Mouse (Mus musculus) liver, embryonic 16.5 days (tissue): Measurements from ENCODE around the gene Phf20. TPM values are rescaled to one million over a fixed set of nuclear protein-coding genes. Genes with fewer than 3 reads are reported as not detected.

ENCODE experiments used
- ATAC-seq: fragments of 200-750 bp; cut with Nextera tagmentation; 2 replicates; pipeline ENCODE4 v1.8.0; 2017; ENCODE audit warnings: low read depth, mild to moderate bottlenecking, moderate number of reproducible peaks, moderate library complexity
- H3K27ac ChIP-seq: fragments of 300-500 bp; sonication (generic); 2 replicates; pipeline ENCODE4 v1.5.1; 2014; ENCODE audit warnings: mild to moderate bottlenecking, low read length
- H3K27me3 ChIP-seq: fragments of 300-500 bp; sonication (generic); 2 replicates; pipeline ENCODE4 v1.6.1; 2014; ENCODE audit warnings: low read depth, low read length, mixed read lengths; ENCODE audit not compliant: control insufficient read depth, insufficient read depth
- H3K36me3 ChIP-seq: fragments of 300-500 bp; sonication (generic); 2 replicates; pipeline ENCODE4 v1.6.1; 2014; ENCODE audit warnings: mild to moderate bottlenecking; ENCODE audit not compliant: control insufficient read depth, insufficient read depth
- H3K4me1 ChIP-seq: fragments of 300-500 bp; sonication (generic); 2 replicates; pipeline ENCODE4 v1.6.1; 2014; ENCODE audit warnings: low read depth, low read length, mixed read lengths; ENCODE audit not compliant: control insufficient read depth
- H3K4me2 ChIP-seq: fragments of 300-500 bp; sonication (generic); 2 replicates; pipeline ENCODE4 v1.6.1; 2014; ENCODE audit warnings: low read depth, low read length, mixed read lengths
- H3K4me3 ChIP-seq: fragments of 300-500 bp; sonication (generic); 2 replicates; pipeline ENCODE4 v1.5.1; 2014; ENCODE audit warnings: low read depth, mild to moderate bottlenecking, low read length
- H3K9ac ChIP-seq: fragments of 300-500 bp; sonication (generic); 2 replicates; pipeline ENCODE4 v1.6.1; 2014; ENCODE audit warnings: low read depth, low read length
- H3K9me3 ChIP-seq: fragments of 300-500 bp; sonication (generic); replicated peaks from 2 replicates; pipeline ENCODE4 v1.6.1; 2016; ENCODE audit warnings: low read length; ENCODE audit not compliant: control insufficient read depth
- WGBS: fragments of 180-500 bp; shearing (Covaris S2); extraction: QIAGEN DNeasy Blood & Tissue Kit; methylation state at CpG from one replicate; pipeline ENCODE4 v1.1.7; 2014; ENCODE audit not compliant: insufficient replicate concordance; 5-methylcytosine and 5-hydroxymethylcytosine counted together
- polyA plus RNA-seq: library from polyadenylated mRNA; unstranded; fragments of >200 nt; fragmentation: Nextera tagmentation; extraction: Ambion mirVana; gene quantifications from 2 replicates; pipeline ENCODE4 v1.2.1, GENCODE M21; 2015

The Phf20 gene
- polyA plus RNA-seq, 1 experiment from 2014 or later: 13.8 TPM

- H3K9me3 ChIP-seq: 0 out of 2 replicates have a peak, but pooled peaks cover 2% of the 10 kb centered on the region
- no peak for ATAC-seq
- H3K9ac ChIP-seq: no peak overlapping the region
- peaks cover 2% of the 10 kb centered on the region; the same call in 1 of the 2 replicates for H3K36me3 ChIP-seq
- WGBS: 76% methylated on average over 5 of the region's 5 CpGs
- H3K4me2 ChIP-seq: peak overlapping the region; percentile 89
- H3K4me3 ChIP-seq: no peak overlapping the region
- peaks cover 9% of the 10 kb centered on the region for H3K4me1 ChIP-seq
- H3K27me3 ChIP-seq: no peaks in the 10 kb centered on the region
- H3K27ac ChIP-seq: no peak overlapping the region
These were observed 114.7 kb downstream of the Phf20 start for GRCm38 (mm10) chr2:156310945-156311344.

GRCm38 (mm10) chr2:156311441-156311840 lies 115.2 kb downstream of the Phf20 start:
- peaks cover 2% of the 10 kb centered on the region; the same call in 1 of the 2 replicates for H3K36me3 ChIP-seq
- WGBS: 18% methylated on average over 8 of the region's 8 CpGs
- peak overlapping the region; percentile 94 for H3K9ac ChIP-seq
- H3K4me2 ChIP-seq: peak overlapping the region; percentile 89
- peak overlapping the region; percentile 97 for H3K27ac ChIP-seq
- H3K4me3 ChIP-seq: peak overlapping the region; percentile 94
- 0 out of 2 replicates have a peak, but pooled peaks cover 2% of the 10 kb centered on the region for H3K9me3 ChIP-seq
- ATAC-seq: no peak
- peaks cover 9% of the 10 kb centered on the region for H3K4me1 ChIP-seq
- H3K27me3 ChIP-seq: no peaks in the 10 kb centered on the region

DNA sequence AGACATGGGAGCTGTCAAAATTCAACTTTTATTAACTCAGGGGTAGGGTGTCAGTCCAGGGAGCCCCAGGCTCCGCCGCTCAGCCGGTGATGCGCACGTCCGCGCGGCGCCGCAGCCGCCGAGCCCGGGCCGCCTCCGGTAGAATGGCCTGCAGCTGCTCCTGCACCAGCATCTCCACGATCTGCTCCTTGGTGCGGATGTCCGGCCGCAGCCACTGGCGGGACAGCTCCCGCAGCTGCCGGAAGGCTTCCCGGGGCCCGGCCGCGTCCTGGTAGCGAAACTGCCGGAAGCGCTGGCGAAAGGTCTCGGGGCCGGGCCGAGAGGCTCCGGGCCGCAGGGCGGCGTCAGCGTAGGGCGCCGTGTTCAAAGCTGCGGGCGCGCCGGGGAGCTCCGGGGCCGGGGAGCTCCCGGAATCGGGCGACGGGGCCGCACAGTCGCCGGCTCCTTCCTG lies 115.6 kb downstream of the Phf20 start:
- H3K9me3 ChIP-seq: 0 out of 2 replicates have a peak, but pooled peaks cover 2% of the 10 kb centered on the region
- peak overlapping the region; percentile 94 for H3K9ac ChIP-seq
- WGBS: under 1% methylated on average over 51 of the region's 53 CpGs
- H3K36me3 ChIP-seq: peaks cover 2% of the 10 kb centered on the region; the same call in 1 of the 2 replicates
- H3K4me3 ChIP-seq: peak overlapping the region; percentile 94
- no peaks in the 10 kb centered on the region for H3K27me3 ChIP-seq
- peak overlapping the region; percentile 97 for H3K27ac ChIP-seq
- peak overlapping the region; percentile 89 for H3K4me2 ChIP-seq
- H3K4me1 ChIP-seq: peaks cover 9% of the 10 kb centered on the region
- peak; percentile 77 for ATAC-seq

- Histone ChIP-seq H3K27ac (peak within 1 kb of the TSS; percentile 97), H3K36me3 (peaks cover 2% of the 10 kb centered on the region; the same call in 1 of the 2 replicates), H3K9ac (peak within 1 kb of the TSS; percentile 94), H3K4me1 (peaks cover 9% of the 10 kb centered on the region), H3K9me3 (0 out of 2 replicates have a peak, but pooled peaks cover 2% of the 10 kb centered on the region), H3K4me3 (peak within 1 kb of the TSS; percentile 94), H3K27me3 (no peaks in the 10 kb centered on the region), H3K4me2 (peak within 1 kb of the TSS; percentile 89)
- peak; percentile 85 for ATAC-seq
- WGBS: under 1% methylated on average over 48 of the region's 49 CpGs
These were observed 116.1 kb downstream of the Phf20 start, which contains the start of the genes Cnbd2 and Scand1 for GRCm38 (mm10) chr2:156312297-156312897. Cnbd2 (plus strand) TSS chr2:156312299. Scand1 (minus strand) TSS chr2:156312704.

DNA sequence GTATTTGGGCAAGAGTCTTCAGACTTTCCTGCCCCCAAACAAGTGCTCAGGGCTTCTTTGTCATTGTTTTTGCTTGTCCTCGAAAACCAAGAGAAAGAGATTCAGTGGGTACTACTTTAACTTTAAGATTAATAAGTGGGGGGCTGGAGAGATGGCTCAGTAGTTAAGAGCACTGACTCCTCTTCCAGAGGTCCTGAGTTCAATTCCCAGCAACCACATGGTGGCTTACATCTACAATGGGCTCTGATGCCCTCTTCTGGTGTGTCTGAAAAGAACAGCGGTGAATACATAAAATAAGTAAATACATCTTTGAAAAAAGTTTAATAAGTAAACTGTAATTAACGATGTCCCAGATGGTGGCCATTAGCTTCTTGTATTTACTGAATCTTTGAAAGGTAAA lies 116.9 kb downstream of the Phf20 start:
- 45% methylated on average over 3 of the region's 3 CpGs for WGBS
- peaks cover 9% of the 10 kb centered on the region for H3K4me1 ChIP-seq
- H3K36me3 ChIP-seq: peaks cover 2% of the 10 kb centered on the region; the same call in 1 of the 2 replicates
- H3K4me2 ChIP-seq: peak overlapping the region; percentile 89
- H3K9ac ChIP-seq: peak overlapping the region; percentile 94; the same call in 1 of the 2 replicates
- H3K4me3 ChIP-seq: peak overlapping the region; percentile 94
- no peaks in the 10 kb centered on the region for H3K27me3 ChIP-seq
- ATAC-seq: no peak
- peak overlapping the region; percentile 97; the same call in 1 of the 2 replicates for H3K27ac ChIP-seq
- 0 out of 2 replicates have a peak, but pooled peaks cover 2% of the 10 kb centered on the region for H3K9me3 ChIP-seq

GRCm38 (mm10) chr2:156314811-156315210 lies 118.5 kb downstream of the Phf20 start:
- Histone ChIP-seq H3K9me3 (0 out of 2 replicates have a peak, but pooled peaks cover 2% of the 10 kb centered on the region), H3K4me3 (no peak overlapping the region), H3K4me2 (no peak overlapping the region), H3K9ac (no peak overlapping the region), H3K4me1 (peaks cover 9% of the 10 kb centered on the region), H3K27me3 (no peaks in the 10 kb centered on the region), H3K27ac (no peak overlapping the region), H3K36me3 (peaks cover 2% of the 10 kb centered on the region; the same call in 1 of the 2 replicates)
- ATAC-seq: no peak
- WGBS: 77% methylated on average over 6 of the region's 6 CpGs

DNA sequence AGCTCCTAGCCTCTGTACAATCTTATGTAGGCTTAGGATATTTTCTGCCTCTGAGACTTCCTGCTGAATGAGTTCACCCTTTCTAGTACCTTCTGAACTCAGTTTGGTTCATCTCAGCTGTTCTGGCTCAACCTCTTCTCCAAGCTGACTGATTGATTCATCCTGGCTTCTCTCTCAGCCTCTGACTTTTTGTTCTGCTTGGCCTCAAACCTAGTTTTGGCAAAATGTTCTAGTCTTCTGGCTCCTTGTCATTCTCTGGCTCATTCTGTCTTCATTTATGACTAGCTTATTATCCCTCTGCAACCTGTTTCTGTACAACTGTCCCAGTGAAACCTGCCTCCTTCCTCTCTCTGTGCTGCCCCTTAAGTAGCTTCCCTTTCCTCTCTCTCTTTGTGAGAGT lies 122.2 kb downstream of the Phf20 start:
- Histone ChIP-seq H3K4me3 (no peak overlapping the region), H3K27ac (no peak overlapping the region), H3K4me1 (no peaks in the 10 kb centered on the region), H3K9ac (no peak overlapping the region), H3K4me2 (no peak overlapping the region), H3K36me3 (peaks cover 2% of the 10 kb centered on the region; the same call in 1 of the 2 replicates), H3K27me3 (no peaks in the 10 kb centered on the region), H3K9me3 (0 out of 2 replicates have a peak, but pooled peaks cover 2% of the 10 kb centered on the region)
- no peak for ATAC-seq

DNA sequence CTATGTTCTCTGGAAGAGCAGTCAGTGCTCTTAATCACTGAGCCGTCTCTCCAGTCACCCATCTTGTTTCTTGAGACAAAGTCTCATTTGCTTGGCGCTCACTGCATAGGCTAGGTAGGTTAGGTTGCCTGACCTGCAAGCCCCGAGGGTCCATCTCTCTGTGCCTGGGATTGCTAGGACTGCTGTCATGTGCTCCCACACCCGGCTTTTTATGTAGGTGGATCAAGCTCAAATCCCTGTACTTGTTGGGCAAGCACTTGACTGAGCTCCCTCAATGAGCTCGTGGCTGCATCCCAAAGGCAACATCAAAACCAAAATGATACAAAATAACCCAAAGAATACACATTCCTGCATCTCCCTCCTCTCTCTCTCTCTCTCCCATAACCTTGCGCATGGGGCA lies 125.3 kb downstream of the Phf20 start:
- Histone ChIP-seq H3K4me3 (no peak overlapping the region), H3K9me3 (no peaks in the 10 kb centered on the region), H3K9ac (no peak overlapping the region), H3K36me3 (no peaks in the 10 kb centered on the region), H3K4me1 (peaks cover 4% of the 10 kb centered on the region; the same call in 1 of the 2 replicates), H3K4me2 (no peak overlapping the region), H3K27me3 (no peaks in the 10 kb centered on the region), H3K27ac (no peak overlapping the region)
- no peak for ATAC-seq
- 71% methylated on average over 6 of the region's 6 CpGs for WGBS

- Histone ChIP-seq H3K9me3 (no peaks in the 10 kb centered on the region), H3K4me1 (peaks cover 4% of the 10 kb centered on the region; the same call in 1 of the 2 replicates), H3K27me3 (no peaks in the 10 kb centered on the region), H3K27ac (peak overlapping the region; percentile 68), H3K4me3 (no peak overlapping the region), H3K36me3 (no peaks in the 10 kb centered on the region), H3K4me2 (peak overlapping the region; percentile 19), H3K9ac (no peak overlapping the region)
- peak; percentile 39; the same call in 1 of the 2 replicates for ATAC-seq
- 14% methylated on average over 6 of the region's 6 CpGs for WGBS
These were observed 127.9 kb downstream of the Phf20 start for GRCm38 (mm10) chr2:156324116-156324588.
